Mouse (Mus musculus): ENCODE measurements around the gene Trip10.

GRCm38 (mm10) chr17:57274686-57275085, 25.4 kb downstream of the Trip10 start:
- TF ChIP-seq CTCF (IDR thresholded peaks at IDR 0.05; ENCODE audit: low read depth, low read length) (no peak), POLR2A (IDR thresholded peaks at IDR 0.05; ENCODE audit: extremely low read depth, insufficient read depth, low read length) (no peak)

All from liver, adult 2 months (tissue).